Mouse (Mus musculus): ENCODE measurements around the gene Gm20911. TPM values are rescaled to one million over a fixed set of nuclear protein-coding genes. Genes with fewer than 3 reads are reported as not detected.
"Not testable (repeated sequence)": the region's sequence is repeated elsewhere in the genome, so short reads cannot be mapped to it uniquely, and the experiment has no call there.

Gm20911 gene
- not detected in 2 replicates for polyA plus RNA-seq (2016; fragmentation: Nextera tagmentation; extraction: Ambion mirVana)

GRCm38 (mm10) chrY:81457707-81458106, at the start of gene Gm20911:
Gene Gm20911 (plus strand): TSS chrY:81458007.
- not testable (repeated sequence) for H3K27ac ChIP-seq; DNase-seq (ENCODE audit: extremely low spot score, low spot score); H3K9me3 ChIP-seq; H3K4me1 ChIP-seq; H3K36me3 ChIP-seq (replicated peaks); H3K27me3 ChIP-seq (ENCODE audit: poor library complexity, severe bottlenecking); H3K4me3 ChIP-seq
- WGBS: no CpG with 5 or more reads among the region's 6 CpGs

Measured in forebrain, embryonic 10.5 days (tissue).